Mouse (Mus musculus) ES-Bruce4 (cell line): ENCODE measurements at regions not wholly inside any gene's neighbourhood (a gene's known extent, or its start where the extent isn't known, plus 50 kb on each side); places are given as distances from the start of the nearest gene placed in this dataset.

Source experiments
- CTCF ChIP-seq: IDR thresholded peaks from one replicate; pipeline ENCODE4 v1.8.1; 2011; ENCODE audit warnings: low read depth, low read length
- POLR2A ChIP-seq: IDR thresholded peaks from one replicate; pipeline ENCODE4 v1.8.1; 2011; ENCODE audit warnings: low read length; ENCODE audit not compliant: insufficient read depth

DNA sequence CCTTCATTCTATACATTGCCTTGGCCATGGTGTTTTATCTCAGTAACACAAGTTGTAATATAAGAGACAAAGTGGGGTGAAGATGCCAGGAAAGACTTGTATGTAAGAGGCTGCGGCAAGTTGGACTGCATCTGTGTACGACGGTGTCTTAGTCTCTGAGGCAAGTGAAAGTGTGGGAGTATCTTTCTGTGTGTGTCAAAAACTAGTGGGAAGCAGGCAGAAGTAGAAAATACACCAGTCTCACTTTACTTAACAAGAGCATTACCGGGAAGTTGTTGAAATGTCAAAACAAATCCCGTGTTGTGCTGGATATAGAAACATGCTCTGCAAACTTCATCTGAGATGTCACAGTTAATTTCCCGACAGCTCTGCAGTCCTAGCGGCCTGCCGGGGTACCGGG, 200.9 kb downstream of the Kcnrg start:
- no peak for TF ChIP-seq POLR2A
- no peak for TF ChIP-seq CTCF
